Mouse (Mus musculus) forebrain, embryonic 15.5 days (tissue): ENCODE measurements around the gene Nms. TPM values are rescaled to one million over a fixed set of nuclear protein-coding genes. Genes with fewer than 3 reads are reported as not detected.

Experiments used
- ATAC-seq: fragments of 200-750 bp; cut with Nextera tagmentation; replicated peaks from 2 replicates; pipeline ENCODE4 v1.8.0; 2017; ENCODE audit warnings: mild to moderate bottlenecking, moderate TSS enrichment, moderate library complexity
- H3K27ac ChIP-seq: fragments of 300-500 bp; sonication (generic); replicated peaks from 2 replicates; pipeline ENCODE4 v1.5.1; 2015; ENCODE audit warnings: mild to moderate bottlenecking, inconsistent platforms
- H3K27me3 ChIP-seq: fragments of 300-500 bp; sonication (generic); 2 replicates; pipeline ENCODE4 v1.6.1; 2015; ENCODE audit warnings: inconsistent platforms
- H3K36me3 ChIP-seq: fragments of 300-500 bp; sonication (generic); 2 replicates; pipeline ENCODE4 v1.6.1; 2015; ENCODE audit warnings: mild to moderate bottlenecking, inconsistent platforms
- H3K4me1 ChIP-seq: fragments of 300-500 bp; sonication (generic); 2 replicates; pipeline ENCODE4 v1.6.1; 2015; ENCODE audit warnings: inconsistent platforms
- H3K4me2 ChIP-seq: fragments of 300-500 bp; sonication (generic); replicated peaks from 2 replicates; pipeline ENCODE4 v1.6.1; 2015; ENCODE audit warnings: mild to moderate bottlenecking, inconsistent platforms
- H3K4me3 ChIP-seq: fragments of 300-500 bp; sonication (generic); 2 replicates; pipeline ENCODE4 v1.5.1; 2015; ENCODE audit warnings: mild to moderate bottlenecking, inconsistent platforms
- H3K9ac ChIP-seq: fragments of 300-500 bp; sonication (generic); replicated peaks from 2 replicates; pipeline ENCODE4 v1.6.1; 2015; ENCODE audit warnings: mild to moderate bottlenecking, inconsistent platforms
- H3K9me3 ChIP-seq: fragments of 300-500 bp; sonication (generic); 2 replicates; pipeline ENCODE4 v1.6.1; 2016; ENCODE audit warnings: inconsistent platforms
- WGBS: fragments of 180-500 bp; shearing (Covaris S2); methylation state at CpG from one replicate; pipeline ENCODE4 v1.1.7; 2015; ENCODE audit warnings: mixed read lengths; 5-methylcytosine and 5-hydroxymethylcytosine counted together
- polyA plus RNA-seq: library from polyadenylated mRNA; unstranded; fragments of >200 nt; fragmentation: Nextera tagmentation; extraction: Ambion mirVana; gene quantifications from 2 replicates; pipeline ENCODE4 v1.2.1, GENCODE M21; 2015

Nms gene
- 0.31 and 0.40 TPM in 2 replicates for polyA plus RNA-seq

- no peak for ATAC-seq
- Histone ChIP-seq H3K4me1 (no peaks in the 10 kb centered on the region), H3K36me3 (no peaks in the 10 kb centered on the region), H3K4me3 (no peak within 1 kb of the TSS), H3K9ac (no peak within 1 kb of the TSS), H3K4me2 (no peak within 1 kb of the TSS), H3K27me3 (no peaks in the 10 kb centered on the region), H3K27ac (no peak within 1 kb of the TSS), H3K9me3 (no peaks in the 10 kb centered on the region)
- 66% methylated on average over 6 of the region's 6 CpGs for WGBS
These were observed at the start of gene Nms for GRCm38 (mm10) chr1:38938849-38939248. Nms (plus strand) TSS chr1:38939149.

- H3K36me3 ChIP-seq = peaks cover 12% of the 10 kb centered on the region; the same call in 1 of the 2 replicates
- H3K27me3 ChIP-seq = no peaks in the 10 kb centered on the region
- H3K4me1 ChIP-seq = peaks cover 24% of the 10 kb centered on the region
- WGBS = 94% methylated on average over 5 of the region's 5 CpGs
- H3K9me3 ChIP-seq = no peaks in the 10 kb centered on the region
- no peak for ATAC-seq
- H3K4me2 ChIP-seq = no peak overlapping the region
- no peak overlapping the region for H3K4me3 ChIP-seq
- no peak overlapping the region for H3K9ac ChIP-seq
- H3K27ac ChIP-seq = no peak overlapping the region
These were observed 47.5 kb upstream of the Nms start for GRCm38 (mm10) chr1:38891444-38891843.

GRCm38 (mm10) chr1:38893081-38893480 is 45.9 kb upstream of the Nms start:
- H3K4me3 ChIP-seq = no peak overlapping the region
- no peak overlapping the region for H3K4me2 ChIP-seq
- WGBS = 24% methylated on average over 5 of the region's 5 CpGs
- no peaks in the 10 kb centered on the region for H3K27me3 ChIP-seq
- H3K27ac ChIP-seq = peak overlapping the region; percentile 70
- peaks cover 12% of the 10 kb centered on the region; the same call in 1 of the 2 replicates for H3K36me3 ChIP-seq
- H3K9me3 ChIP-seq = no peaks in the 10 kb centered on the region
- H3K9ac ChIP-seq = no peak overlapping the region
- 0 out of 2 replicates have a peak, but pooled peaks have one; percentile 15 for ATAC-seq
- peaks cover 33% of the 10 kb centered on the region for H3K4me1 ChIP-seq

- Histone ChIP-seq H3K4me1 (peaks cover 33% of the 10 kb centered on the region), H3K9me3 (no peaks in the 10 kb centered on the region), H3K9ac (peak within 1 kb of the TSS; percentile 74), H3K27ac (peak within 1 kb of the TSS; percentile 88), H3K4me3 (peak within 1 kb of the TSS; percentile 67), H3K4me2 (peak within 1 kb of the TSS; percentile 60), H3K36me3 (no peaks in the 10 kb centered on the region), H3K27me3 (no peaks in the 10 kb centered on the region)
- WGBS = under 1% methylated on average over 65 of the region's 67 CpGs
- peak; percentile 94 for ATAC-seq
These were observed 41.3 kb upstream of the Nms start, which contains the start of gene Chst10 for GRCm38 (mm10) chr1:38897431-38898248. Chst10 (minus strand) TSS chr1:38898161.

- Histone ChIP-seq H3K9me3 (no peaks in the 10 kb centered on the region), H3K36me3 (no peaks in the 10 kb centered on the region), H3K27me3 (no peaks in the 10 kb centered on the region), H3K4me1 (peaks cover 5% of the 10 kb centered on the region), H3K9ac (no peak overlapping the region), H3K4me3 (no peak overlapping the region), H3K27ac (no peak overlapping the region), H3K4me2 (no peak overlapping the region)
- ATAC-seq = no peak
- 66% methylated on average over 5 of the region's 5 CpGs for WGBS
These were observed 36.4 kb upstream of the Nms start for GRCm38 (mm10) chr1:38902571-38902970.

- no peaks in the 10 kb centered on the region for H3K36me3 ChIP-seq
- H3K27ac ChIP-seq = no peak overlapping the region
- 74% methylated on average over 2 of the region's 2 CpGs for WGBS
- no peaks in the 10 kb centered on the region for H3K4me1 ChIP-seq
- H3K27me3 ChIP-seq = no peaks in the 10 kb centered on the region
- no peak overlapping the region for H3K4me3 ChIP-seq
- no peaks in the 10 kb centered on the region for H3K9me3 ChIP-seq
- no peak overlapping the region for H3K4me2 ChIP-seq
- H3K9ac ChIP-seq = no peak overlapping the region
- no peak for ATAC-seq
These were observed 35.0 kb upstream of the Nms start for GRCm38 (mm10) chr1:38903985-38904384.

- H3K9me3 ChIP-seq = no peaks in the 10 kb centered on the region
- no peak overlapping the region for H3K4me3 ChIP-seq
- H3K27ac ChIP-seq = peak overlapping the region; percentile 31; the same call in 1 of the 2 replicates
- H3K27me3 ChIP-seq = no peaks in the 10 kb centered on the region
- 0 out of 2 replicates have a peak, but pooled peaks cover 6% of the 10 kb centered on the region for H3K4me1 ChIP-seq
- peak; percentile 26; the same call in 1 of the 2 replicates for ATAC-seq
- no peak overlapping the region for H3K4me2 ChIP-seq
- WGBS = 87% methylated on average over 4 of the region's 4 CpGs
- H3K9ac ChIP-seq = no peak overlapping the region
- no peaks in the 10 kb centered on the region for H3K36me3 ChIP-seq
These were observed 10.0 kb upstream of the Nms start for GRCm38 (mm10) chr1:38928996-38929395.

- H3K9ac ChIP-seq = no peak overlapping the region
- peak overlapping the region; percentile 31; the same call in 1 of the 2 replicates for H3K27ac ChIP-seq
- no peaks in the 10 kb centered on the region for H3K36me3 ChIP-seq
- H3K9me3 ChIP-seq = no peaks in the 10 kb centered on the region
- H3K4me3 ChIP-seq = no peak overlapping the region
- H3K4me1 ChIP-seq = 0 out of 2 replicates have a peak, but pooled peaks cover 6% of the 10 kb centered on the region
- ATAC-seq = peak; percentile 46; the same call in 1 of the 2 replicates
- no peak overlapping the region for H3K4me2 ChIP-seq
- H3K27me3 ChIP-seq = no peaks in the 10 kb centered on the region
- WGBS = 45% methylated on average over 4 of the region's 4 CpGs
These were observed 9.5 kb upstream of the Nms start for GRCm38 (mm10) chr1:38929468-38929867.

GRCm38 (mm10) chr1:38930767-38931166 is 8.2 kb upstream of the Nms start:
- WGBS = 73% methylated on average over 8 of the region's 8 CpGs
- no peaks in the 10 kb centered on the region for H3K36me3 ChIP-seq
- no peaks in the 10 kb centered on the region for H3K9me3 ChIP-seq
- H3K4me2 ChIP-seq = no peak overlapping the region
- H3K27ac ChIP-seq = no peak overlapping the region
- H3K9ac ChIP-seq = no peak overlapping the region
- no peak for ATAC-seq
- no peaks in the 10 kb centered on the region for H3K27me3 ChIP-seq
- 0 out of 2 replicates have a peak, but pooled peaks cover 6% of the 10 kb centered on the region for H3K4me1 ChIP-seq
- H3K4me3 ChIP-seq = no peak overlapping the region

- H3K9me3 ChIP-seq = no peaks in the 10 kb centered on the region
- H3K27me3 ChIP-seq = no peaks in the 10 kb centered on the region
- no peak overlapping the region for H3K9ac ChIP-seq
- no peaks in the 10 kb centered on the region for H3K36me3 ChIP-seq
- no peaks in the 10 kb centered on the region for H3K4me1 ChIP-seq
- H3K4me2 ChIP-seq = no peak overlapping the region
- 33% methylated on average over 5 of the region's 5 CpGs for WGBS
- no peak overlapping the region for H3K4me3 ChIP-seq
- H3K27ac ChIP-seq = no peak overlapping the region
- ATAC-seq = no peak
These were observed 4.3 kb upstream of the Nms start for GRCm38 (mm10) chr1:38934668-38935067.

GRCm38 (mm10) chr1:38936780-38937179 is 2.2 kb upstream of the Nms start:
- 27% methylated on average over 6 of the region's 6 CpGs for WGBS
- no peak for ATAC-seq
- H3K27ac ChIP-seq = no peak overlapping the region

GRCm38 (mm10) chr1:38939608-38940007 is 659 bp downstream of the Nms start:
- no peaks in the 10 kb centered on the region for H3K9me3 ChIP-seq
- H3K9ac ChIP-seq = no peak overlapping the region
- no peaks in the 10 kb centered on the region for H3K27me3 ChIP-seq
- no peaks in the 10 kb centered on the region for H3K4me1 ChIP-seq
- ATAC-seq = no peak
- no peaks in the 10 kb centered on the region for H3K36me3 ChIP-seq
- H3K27ac ChIP-seq = no peak overlapping the region
- no peak overlapping the region for H3K4me3 ChIP-seq
- WGBS = 7% methylated on average over 5 of the region's 5 CpGs
- H3K4me2 ChIP-seq = no peak overlapping the region

More at GRCm38 (mm10) chr1:38936780-38937179, 2.2 kb upstream of the Nms start:
- H3K4me3 ChIP-seq = no peak overlapping the region
- no peaks in the 10 kb centered on the region for H3K36me3 ChIP-seq
- no peak overlapping the region for H3K9ac ChIP-seq
- no peak overlapping the region for H3K4me2 ChIP-seq
- no peaks in the 10 kb centered on the region for H3K4me1 ChIP-seq
- H3K27me3 ChIP-seq = no peaks in the 10 kb centered on the region
- no peaks in the 10 kb centered on the region for H3K9me3 ChIP-seq
